Mouse (Mus musculus) lung, postnatal 4 days (tissue): Measurements from ENCODE around the gene Olfr1047.
"Not testable (repeated sequence)": the region's sequence is repeated elsewhere in the genome, so short reads cannot be mapped to it uniquely, and the experiment has no call there.

Experiments used
- DNase-seq, 2 experiments: peaks; one replicate each; pipeline ENCODE4 v3.0.0; 2021

The Olfr1047 gene

DNA sequence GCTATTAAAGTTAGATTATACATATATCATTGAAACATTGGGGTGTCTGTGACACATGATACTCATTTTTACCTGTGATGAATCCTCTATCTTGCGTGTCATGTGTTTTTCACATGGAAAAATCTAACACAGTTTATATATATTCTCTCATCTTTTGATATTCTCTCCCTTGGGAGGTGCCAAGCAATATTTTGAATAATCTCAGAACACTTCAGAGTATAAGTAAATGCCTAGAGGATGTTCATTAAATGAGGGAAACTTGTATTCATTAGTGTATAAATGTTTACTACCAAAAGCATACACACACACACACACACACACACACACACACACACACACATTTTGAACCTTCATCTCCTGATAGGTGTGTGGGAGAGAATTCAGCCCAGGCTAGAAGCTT lies at the start of gene Olfr1047:
Olfr1047 (minus strand) TSS at position 101 of the 400 bp plus-strand sequence.
- no peak for DNase-seq

DNA sequence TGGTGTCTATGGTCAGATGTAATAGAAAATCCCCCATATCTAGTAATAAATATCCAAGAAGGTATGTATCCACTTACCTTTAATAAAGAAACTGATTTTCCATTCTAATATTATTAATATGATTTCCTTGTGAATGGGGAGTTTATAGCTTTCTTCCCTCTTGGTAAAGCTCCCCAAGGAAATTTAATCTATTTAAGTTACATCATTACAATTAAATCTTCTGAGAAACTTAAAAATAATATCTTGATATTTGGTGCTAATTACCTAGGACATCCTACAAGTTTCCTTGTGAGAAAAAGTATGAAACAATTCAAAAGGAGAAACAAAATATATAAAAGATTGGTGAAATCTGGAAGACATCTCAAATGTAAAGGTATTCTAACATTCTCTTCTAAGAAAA lies 47.8 kb upstream of the Olfr1047 start, which contains the start of gene Olfr1051:
Olfr1051 (minus strand) TSS at position 101 of the 400 bp plus-strand sequence.
- DNase-seq, result not testable (repeated sequence)

- DNase-seq, result not testable (repeated sequence)
These were observed 27.0 kb upstream of the Olfr1047 start, which contains the start of gene Olfr1049 for GRCm38 (mm10) chr2:86258228-86258627. Gene Olfr1049 (minus strand): TSS chr2:86258328.

GRCm38 (mm10) chr2:86240189-86240588 lies 9.0 kb upstream of the Olfr1047 start, which contains the start of gene Olfr1048:
Gene Olfr1048 (minus strand): TSS chr2:86240289.
- DNase-seq, result no peak

DNA sequence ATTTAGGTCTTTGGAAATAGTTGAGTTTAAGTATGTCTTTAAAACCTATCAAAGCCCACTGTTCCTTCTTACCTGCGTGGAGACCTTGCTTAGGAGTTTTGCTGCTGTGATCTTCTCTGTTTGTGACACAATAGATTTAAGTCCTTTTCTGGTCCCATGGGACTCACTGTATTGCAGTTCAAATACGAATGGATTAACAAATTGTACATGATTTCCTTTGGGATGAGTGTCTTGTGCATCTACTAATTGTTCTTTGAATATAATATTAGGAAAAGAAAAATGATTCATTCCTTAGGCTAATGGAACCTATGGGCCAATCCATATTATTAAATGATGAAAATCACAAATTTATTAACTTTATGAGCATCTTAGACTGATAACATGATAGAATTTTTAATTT lies 12.0 kb downstream of the Olfr1047 start, which contains the start of gene Olfr1046:
Olfr1046 (minus strand) TSS at position 101 of the 400 bp plus-strand sequence.
- DNase-seq, result no peak

DNA sequence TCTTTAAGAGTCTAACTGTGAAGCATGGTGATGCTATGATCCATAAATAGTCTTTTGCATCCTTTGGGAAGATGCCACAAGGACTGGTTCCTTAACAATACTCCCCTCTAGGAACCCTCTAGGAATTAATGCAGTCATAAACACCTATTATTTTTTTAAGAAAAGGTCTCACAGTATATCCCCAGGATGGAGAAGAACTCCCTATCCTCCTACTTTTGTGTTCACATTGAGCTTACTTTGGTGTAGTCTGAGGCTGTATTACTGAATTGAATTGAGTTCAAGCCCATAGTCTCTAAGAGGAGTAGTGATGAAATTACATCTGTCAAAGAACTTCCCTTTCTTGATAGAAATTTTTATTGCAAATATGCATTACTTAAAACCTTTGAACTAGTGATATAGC lies 28.3 kb downstream of the Olfr1047 start, which contains the start of gene Olfr1045:
Olfr1045 (minus strand) TSS at position 101 of the 400 bp plus-strand sequence.
- no peak for DNase-seq

- DNase-seq, result no peak
These were observed 35.3 kb downstream of the Olfr1047 start for GRCm38 (mm10) chr2:86195863-86196262.

DNA sequence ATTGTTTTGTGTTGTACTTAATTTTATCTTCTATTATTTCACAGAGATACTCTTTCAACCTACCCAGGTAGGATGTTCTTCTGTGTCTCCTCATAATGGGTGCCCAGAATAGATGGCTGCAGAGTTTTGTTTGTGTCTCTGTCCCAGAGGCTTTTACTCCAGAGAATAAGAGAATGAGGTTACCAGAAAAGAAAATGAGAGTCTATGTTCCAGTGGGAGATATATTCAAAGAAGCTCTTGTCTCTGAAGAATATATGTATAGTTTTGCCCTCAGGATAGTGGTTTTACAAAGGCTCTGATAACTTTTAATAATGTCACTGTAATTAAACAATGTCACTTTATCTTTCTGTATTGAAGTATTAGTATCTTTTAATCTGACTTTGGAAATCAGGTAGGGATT lies 45.6 kb downstream of the Olfr1047 start, which contains the start of gene Olfr52:
Olfr52 (minus strand) TSS at position 101 of the 400 bp plus-strand sequence.
- no peak for DNase-seq

DNA sequence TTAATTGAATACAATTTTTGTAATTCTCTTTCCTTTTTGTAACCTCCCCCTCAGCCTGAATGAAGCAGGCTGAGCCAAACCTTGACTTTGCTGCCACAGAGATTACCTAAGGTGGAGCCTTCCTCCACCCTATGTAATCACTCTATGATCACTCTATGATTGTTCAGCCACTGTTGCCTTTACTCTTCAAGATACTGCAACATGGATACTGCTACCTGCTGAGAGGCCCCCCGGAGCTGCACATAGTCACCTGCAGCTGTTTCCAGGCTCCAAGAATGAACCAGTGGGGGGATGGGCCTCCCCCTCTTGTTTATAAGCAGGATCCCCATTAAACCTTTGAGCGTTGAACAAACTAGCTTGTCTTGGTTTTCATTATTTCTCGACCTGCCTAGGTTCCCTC lies 51.3 kb downstream of the Olfr1047 start:
- DNase-seq, result no peak

DNA sequence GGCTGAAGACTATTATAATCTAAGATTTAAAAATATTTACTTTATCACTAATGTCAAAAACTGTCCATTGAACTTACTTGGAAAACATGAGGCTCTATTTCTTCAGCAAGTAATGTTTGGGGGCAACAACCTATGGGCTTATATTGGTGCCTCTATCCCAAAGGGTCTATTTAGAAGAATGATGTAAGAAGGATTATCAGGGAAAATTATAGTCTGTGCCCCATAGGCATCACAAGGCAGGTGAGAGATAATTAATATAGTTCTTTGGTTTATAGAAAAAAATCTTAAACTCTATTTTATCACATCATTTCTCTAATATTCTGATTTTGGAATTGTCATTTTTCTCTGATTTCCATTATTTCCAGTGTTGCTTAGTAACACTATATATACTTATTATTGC lies 53.5 kb downstream of the Olfr1047 start, which contains the start of gene Olfr1044:
Olfr1044 (minus strand) TSS at position 101 of the 400 bp plus-strand sequence.
- DNase-seq, result no peak
